Mouse (Mus musculus) heart, embryonic 13.5 days (tissue): ENCODE measurements around the gene Spata31d1a. TPM values are rescaled to one million over a fixed set of nuclear protein-coding genes. Genes with fewer than 3 reads are reported as not detected.

Source experiments
- ATAC-seq: fragments of 200-750 bp; cut with Nextera tagmentation; 2 replicates; pipeline ENCODE4 v1.8.0; 2017; ENCODE audit warnings: moderate TSS enrichment; ENCODE audit not compliant: insufficient number of reproducible peaks, low FRiP score, low TSS enrichment; ENCODE audit errors: extremely low read depth
- H3K27ac ChIP-seq: fragments of 300-500 bp; sonication (generic); replicated peaks from 2 replicates; pipeline ENCODE4 v1.5.1; 2015; ENCODE audit warnings: moderate library complexity, mild to moderate bottlenecking, inconsistent platforms
- H3K27me3 ChIP-seq: fragments of 300-500 bp; sonication (generic); replicated peaks from 2 replicates; pipeline ENCODE4 v1.6.1; 2015; ENCODE audit warnings: mild to moderate bottlenecking, inconsistent platforms
- H3K36me3 ChIP-seq: fragments of 300-500 bp; sonication (generic); 2 replicates; pipeline ENCODE4 v1.6.1; 2015; ENCODE audit warnings: mild to moderate bottlenecking, inconsistent platforms
- H3K4me1 ChIP-seq: fragments of 300-500 bp; sonication (generic); 2 replicates; pipeline ENCODE4 v1.6.1; 2015; ENCODE audit warnings: inconsistent platforms
- H3K4me2 ChIP-seq: fragments of 300-500 bp; sonication (generic); 2 replicates; pipeline ENCODE4 v1.6.1; 2015; ENCODE audit warnings: inconsistent platforms, mild to moderate bottlenecking, moderate library complexity
- H3K4me3 ChIP-seq: fragments of 300-500 bp; sonication (generic); 2 replicates; pipeline ENCODE4 v1.5.1; 2015; ENCODE audit warnings: moderate library complexity, mild to moderate bottlenecking, inconsistent platforms
- H3K9ac ChIP-seq: fragments of 300-500 bp; sonication (generic); 2 replicates; pipeline ENCODE4 v1.6.1; 2015; ENCODE audit warnings: inconsistent platforms, mild to moderate bottlenecking, moderate library complexity
- H3K9me3 ChIP-seq: fragments of 300-500 bp; sonication (generic); 2 replicates; pipeline ENCODE4 v1.6.1; 2016; ENCODE audit warnings: inconsistent platforms
- WGBS: fragments of 180-500 bp; shearing (Covaris S2); methylation state at CpG from one replicate; pipeline ENCODE4 v1.1.7; 2015; ENCODE audit warnings: mixed read lengths; 5-methylcytosine and 5-hydroxymethylcytosine counted together
- polyA plus RNA-seq: library from polyadenylated mRNA; unstranded; fragments of >200 nt; fragmentation: Nextera tagmentation; extraction: Ambion mirVana; gene quantifications from 2 replicates; pipeline ENCODE4 v1.2.1, GENCODE M21; 2015

Gene Spata31d1a
- polyA plus RNA-seq, 1 experiment from 2014 or later = not detected

DNA sequence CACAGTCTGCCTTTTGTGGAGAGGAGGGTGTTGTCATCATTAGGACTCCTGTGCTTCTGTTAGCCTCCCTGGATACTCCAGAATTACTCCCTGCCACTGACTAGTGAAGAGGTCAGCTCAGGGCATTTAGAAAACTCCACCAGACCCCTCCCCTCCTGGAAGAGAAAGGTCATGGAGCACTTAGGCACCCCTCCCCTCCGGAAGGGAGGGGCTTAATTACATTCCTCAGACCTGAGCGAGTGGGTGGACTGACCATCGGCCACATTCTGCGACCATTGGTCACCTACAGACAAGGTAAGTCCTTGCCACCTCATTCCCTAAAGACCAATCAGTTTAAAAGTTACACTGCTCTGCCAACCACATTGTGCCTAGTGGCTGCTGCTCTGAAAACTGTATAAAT lies 30.8 kb downstream of the Spata31d1a start:
- Histone ChIP-seq H3K4me2 (no peak overlapping the region), H3K9me3 (no peaks in the 10 kb centered on the region), H3K4me1 (peaks cover 9% of the 10 kb centered on the region), H3K4me3 (no peak overlapping the region), H3K27ac (no peak overlapping the region), H3K27me3 (peaks cover 14% of the 10 kb centered on the region), H3K9ac (no peak overlapping the region), H3K36me3 (no peaks in the 10 kb centered on the region)
- 39% methylated on average over 4 of the region's 4 CpGs for WGBS
- no peak for ATAC-seq

DNA sequence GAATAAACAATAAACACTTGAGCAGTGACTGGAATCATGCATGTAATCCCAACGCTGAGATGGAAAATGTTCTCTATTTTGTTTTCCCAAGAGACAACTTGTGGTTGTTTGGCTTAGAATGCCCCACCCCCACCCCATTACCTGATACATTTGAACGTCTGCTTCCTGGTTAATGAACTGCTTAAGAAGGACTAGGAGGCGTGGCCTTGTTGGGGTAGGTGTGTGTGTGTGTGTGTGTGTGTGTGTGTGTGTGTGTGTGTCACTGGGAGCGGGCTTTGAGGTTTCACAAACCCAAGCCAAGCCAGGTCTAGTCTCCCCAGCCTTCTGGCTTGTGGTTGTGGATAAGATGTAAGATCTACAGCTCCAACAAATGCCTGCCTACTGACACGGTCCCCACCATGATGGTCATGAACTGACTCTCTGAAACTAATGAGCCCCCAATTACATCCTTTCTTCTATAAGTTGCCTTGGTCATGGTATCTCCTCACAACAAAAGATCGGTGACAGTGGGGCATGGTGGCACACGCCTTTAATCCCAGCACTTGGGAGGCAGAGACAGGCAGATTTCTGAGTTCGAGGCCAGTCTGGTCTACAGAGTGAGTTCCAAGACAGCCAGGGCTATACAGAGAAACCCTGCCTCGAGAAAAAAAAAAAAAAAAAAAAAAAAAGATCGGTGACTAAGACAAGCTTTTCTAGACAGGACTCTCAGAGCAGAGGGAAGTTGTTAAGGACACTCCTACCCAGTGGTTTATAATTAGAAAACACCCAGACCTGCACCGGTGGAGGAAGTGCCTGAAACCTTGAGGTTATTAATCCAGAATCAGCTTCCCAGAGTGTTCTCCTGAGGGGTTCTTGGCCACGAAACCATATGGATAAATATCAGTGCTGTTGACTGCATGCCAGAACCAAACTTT lies 33.6 kb downstream of the Spata31d1a start:
- H3K4me2 ChIP-seq = peak overlapping the region; percentile 85; the same call in 1 of the 2 replicates
- H3K27me3 ChIP-seq = peaks cover 3% of the 10 kb centered on the region
- peak overlapping the region; percentile 84; the same call in 1 of the 2 replicates for H3K4me3 ChIP-seq
- 70% methylated on average over 12 of the region's 12 CpGs for WGBS
- H3K9me3 ChIP-seq = no peaks in the 10 kb centered on the region
- no peak overlapping the region for H3K27ac ChIP-seq
- no peaks in the 10 kb centered on the region for H3K36me3 ChIP-seq
- no peak for ATAC-seq
- H3K4me1 ChIP-seq = peaks cover 18% of the 10 kb centered on the region
- H3K9ac ChIP-seq = no peak overlapping the region

DNA sequence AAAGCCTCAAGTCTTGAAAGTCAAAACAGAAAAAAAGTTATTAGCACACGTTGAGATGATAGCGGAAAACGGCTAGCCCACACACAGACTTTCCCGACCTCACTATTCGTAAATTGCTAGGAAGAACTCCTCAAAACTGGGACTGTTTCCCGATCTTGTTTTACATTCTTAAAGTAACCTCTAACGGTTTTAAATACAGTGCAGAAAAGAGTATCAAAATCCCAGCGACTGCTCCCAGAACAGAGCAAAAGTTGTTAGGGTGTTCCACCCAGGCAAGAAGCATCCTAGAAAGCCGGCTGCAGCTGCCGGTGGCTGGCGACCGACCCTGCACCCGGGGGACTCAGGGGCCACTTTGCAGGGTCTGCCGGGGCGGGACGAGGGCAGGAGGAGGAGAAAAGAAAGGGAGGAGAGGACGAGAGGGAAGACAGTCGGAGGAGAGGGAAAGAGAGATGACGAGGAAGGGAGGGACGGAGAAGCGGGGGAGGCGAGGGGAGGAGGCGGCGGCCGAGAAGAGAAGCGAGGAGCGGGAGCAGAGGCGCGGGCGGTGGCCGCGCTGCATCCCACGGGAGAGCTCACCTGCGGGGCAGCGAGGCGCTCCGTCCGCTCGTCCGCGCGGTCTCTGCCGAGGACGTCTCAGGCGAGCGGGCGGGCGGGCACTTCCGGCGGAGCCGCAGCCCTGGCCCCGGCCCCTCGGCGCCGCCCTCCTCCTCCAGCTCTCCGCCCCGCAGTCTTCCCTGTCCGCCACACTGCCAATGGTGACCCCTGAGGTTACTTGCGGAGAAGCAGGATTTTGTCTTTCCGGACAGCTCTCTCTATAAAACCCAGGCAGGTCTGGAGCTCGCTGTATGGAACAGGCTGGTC lies 34.7 kb downstream of the Spata31d1a start, which contains the start of gene Golm1:
Gene Golm1 (minus strand): TSS at position 661 of the 861 bp plus-strand sequence.
- Histone ChIP-seq H3K4me2 (peak within 1 kb of the TSS; percentile 85), H3K27me3 (no peaks in the 10 kb centered on the region), H3K9ac (peak within 1 kb of the TSS; percentile 86), H3K9me3 (no peaks in the 10 kb centered on the region), H3K36me3 (no peaks in the 10 kb centered on the region), H3K27ac (peak within 1 kb of the TSS; percentile 68), H3K4me3 (peak within 1 kb of the TSS; percentile 84), H3K4me1 (peaks cover 18% of the 10 kb centered on the region)
- under 1% methylated on average over 44 of the region's 61 CpGs for WGBS
- ATAC-seq = peak; percentile 65

- H3K9me3 ChIP-seq = no peaks in the 10 kb centered on the region
- WGBS = 4% methylated on average over 13 of the region's 13 CpGs
- no peak for ATAC-seq
- H3K4me3 ChIP-seq = peak overlapping the region; percentile 84
- H3K27me3 ChIP-seq = no peaks in the 10 kb centered on the region
- peak overlapping the region; percentile 86 for H3K9ac ChIP-seq
- H3K4me2 ChIP-seq = peak overlapping the region; percentile 85
- peak overlapping the region; percentile 68 for H3K27ac ChIP-seq
- H3K4me1 ChIP-seq = peaks cover 18% of the 10 kb centered on the region
- no peaks in the 10 kb centered on the region for H3K36me3 ChIP-seq
Measured at GRCm38 (mm10) chr13:59674761-59675150, 35.4 kb downstream of the Spata31d1a start.

GRCm38 (mm10) chr13:59674215-59674614 lies 35.9 kb downstream of the Spata31d1a start:
- WGBS = 29% methylated on average over 3 of the region's 3 CpGs
- H3K27me3 ChIP-seq = no peaks in the 10 kb centered on the region
- H3K4me3 ChIP-seq = peak overlapping the region; percentile 84
- H3K9ac ChIP-seq = peak overlapping the region; percentile 86
- no peak overlapping the region for H3K27ac ChIP-seq
- H3K9me3 ChIP-seq = no peaks in the 10 kb centered on the region
- H3K4me2 ChIP-seq = peak overlapping the region; percentile 85
- ATAC-seq = no peak
- H3K36me3 ChIP-seq = no peaks in the 10 kb centered on the region
- H3K4me1 ChIP-seq = peaks cover 18% of the 10 kb centered on the region

GRCm38 (mm10) chr13:59673597-59673996 lies 36.5 kb downstream of the Spata31d1a start:
- H3K4me3 ChIP-seq = no peak overlapping the region
- 0 out of 2 replicates have a peak overlapping the region, but pooled peaks have one; percentile 44 for H3K9ac ChIP-seq
- peaks cover 23% of the 10 kb centered on the region for H3K4me1 ChIP-seq
- H3K27ac ChIP-seq = no peak overlapping the region
- no peaks in the 10 kb centered on the region for H3K9me3 ChIP-seq
- H3K4me2 ChIP-seq = peak overlapping the region; percentile 85; the same call in 1 of the 2 replicates
- H3K27me3 ChIP-seq = no peaks in the 10 kb centered on the region
- H3K36me3 ChIP-seq = no peaks in the 10 kb centered on the region
- whole genome bisulfite sequencing = 76% methylated on average over 7 of the region's 7 CpGs
- no peak for ATAC-seq

GRCm38 (mm10) chr13:59672248-59672647 lies 37.9 kb downstream of the Spata31d1a start:
- Histone ChIP-seq H3K9ac (no peak overlapping the region), H3K4me2 (no peak overlapping the region), H3K4me1 (peaks cover 28% of the 10 kb centered on the region), H3K4me3 (no peak overlapping the region), H3K9me3 (no peaks in the 10 kb centered on the region), H3K27ac (no peak overlapping the region), H3K27me3 (no peaks in the 10 kb centered on the region), H3K36me3 (peaks cover 1% of the 10 kb centered on the region; the same call in 1 of the 2 replicates)
- no peak for ATAC-seq
- 70% methylated on average over 6 of the region's 6 CpGs for WGBS

DNA sequence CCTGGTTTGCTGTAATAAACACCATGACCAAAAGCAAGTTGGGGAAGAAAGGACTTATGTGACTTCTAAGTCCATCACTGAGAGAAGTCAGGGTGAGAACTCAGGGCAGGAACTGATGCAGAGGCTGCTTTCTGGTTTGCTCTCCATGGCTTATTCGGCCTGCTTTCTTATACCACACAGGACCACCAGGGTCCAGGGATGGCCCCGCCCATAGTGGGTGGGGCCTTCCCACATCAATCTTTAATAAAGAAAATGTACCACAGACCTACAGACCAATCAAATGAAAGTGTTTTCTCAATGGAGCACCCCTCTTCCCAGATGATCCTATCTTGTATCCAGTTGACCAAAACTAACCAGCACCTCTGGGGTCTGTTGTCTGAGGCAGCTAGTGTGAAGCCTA lies 38.6 kb downstream of the Spata31d1a start:
- Histone ChIP-seq H3K27me3 (no peaks in the 10 kb centered on the region), H3K27ac (no peak overlapping the region), H3K36me3 (peaks cover 6% of the 10 kb centered on the region), H3K4me1 (peaks cover 28% of the 10 kb centered on the region), H3K9ac (no peak overlapping the region), H3K4me2 (no peak overlapping the region), H3K9me3 (no peaks in the 10 kb centered on the region), H3K4me3 (no peak overlapping the region)
- no peak for ATAC-seq
- WGBS = 75% methylated on average over 2 of the region's 2 CpGs

DNA sequence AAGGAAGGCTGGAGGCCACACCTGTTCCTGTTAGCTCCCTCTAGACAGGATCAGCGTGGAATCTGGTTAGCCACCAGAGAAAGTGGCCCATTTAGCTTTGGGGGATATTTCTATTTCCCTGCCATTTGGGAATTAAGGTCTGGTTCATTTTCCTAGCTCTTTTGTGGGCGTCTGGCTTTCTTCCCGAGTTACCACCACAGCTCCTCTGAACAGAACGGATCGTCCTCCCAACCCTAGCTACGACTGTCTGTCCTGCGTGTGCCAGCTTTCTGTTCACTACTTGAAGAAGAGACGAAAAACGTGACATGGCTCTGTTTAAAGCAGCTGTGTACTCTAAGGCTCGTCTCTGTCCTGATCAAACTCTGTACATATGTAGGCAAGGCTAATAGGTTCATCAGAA lies 40.2 kb downstream of the Spata31d1a start:
- no peak overlapping the region for H3K4me2 ChIP-seq
- ATAC-seq = no peak
- WGBS = 87% methylated on average over 10 of the region's 10 CpGs

DNA sequence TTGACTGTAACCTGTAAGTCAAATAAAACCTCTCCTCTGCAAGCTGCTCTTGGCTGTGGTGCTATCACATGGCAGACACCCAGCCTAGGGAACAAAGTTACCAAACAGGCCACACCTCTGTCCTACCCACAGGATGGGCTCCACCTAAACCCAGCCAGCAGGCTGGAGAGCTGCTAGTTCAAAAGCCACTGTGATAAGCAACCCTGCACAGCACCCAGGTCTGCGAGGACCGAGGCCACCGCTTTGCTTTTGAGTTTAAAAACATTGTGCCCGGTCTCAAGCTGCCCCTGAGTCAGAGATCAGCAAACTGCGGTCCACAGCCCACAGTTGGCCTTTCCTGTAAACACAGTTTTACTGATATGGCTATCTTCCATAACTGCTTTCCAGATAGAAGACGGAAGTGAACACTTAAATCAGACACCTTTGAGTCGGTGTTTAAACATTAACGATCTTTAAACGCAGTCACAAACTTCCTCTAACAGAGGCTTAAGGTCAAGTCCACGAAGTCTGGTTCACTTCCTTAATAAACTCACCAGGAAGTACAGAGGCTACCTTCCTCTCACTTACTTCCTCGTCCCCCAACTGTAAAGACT lies 41.5 kb downstream of the Spata31d1a start:
- Histone ChIP-seq H3K9ac (peak overlapping the region; percentile 42; the same call in 1 of the 2 replicates), H3K9me3 (no peaks in the 10 kb centered on the region), H3K27ac (peak overlapping the region; percentile 71), H3K4me3 (no peak overlapping the region), H3K4me1 (peaks cover 18% of the 10 kb centered on the region), H3K36me3 (peaks cover 23% of the 10 kb centered on the region), H3K27me3 (no peaks in the 10 kb centered on the region), H3K4me2 (peak overlapping the region; percentile 39; the same call in 1 of the 2 replicates)
- WGBS = 34% methylated on average over 11 of the region's 11 CpGs
- ATAC-seq = no peak

More for the DNA sequence above, 40.2 kb downstream of the Spata31d1a start:
- H3K4me1 ChIP-seq = peaks cover 28% of the 10 kb centered on the region
- no peaks in the 10 kb centered on the region for H3K27me3 ChIP-seq
- no peak overlapping the region for H3K27ac ChIP-seq
- no peak overlapping the region for H3K9ac ChIP-seq
- no peak overlapping the region for H3K4me3 ChIP-seq
- H3K9me3 ChIP-seq = no peaks in the 10 kb centered on the region
- H3K36me3 ChIP-seq = peaks cover 10% of the 10 kb centered on the region

DNA sequence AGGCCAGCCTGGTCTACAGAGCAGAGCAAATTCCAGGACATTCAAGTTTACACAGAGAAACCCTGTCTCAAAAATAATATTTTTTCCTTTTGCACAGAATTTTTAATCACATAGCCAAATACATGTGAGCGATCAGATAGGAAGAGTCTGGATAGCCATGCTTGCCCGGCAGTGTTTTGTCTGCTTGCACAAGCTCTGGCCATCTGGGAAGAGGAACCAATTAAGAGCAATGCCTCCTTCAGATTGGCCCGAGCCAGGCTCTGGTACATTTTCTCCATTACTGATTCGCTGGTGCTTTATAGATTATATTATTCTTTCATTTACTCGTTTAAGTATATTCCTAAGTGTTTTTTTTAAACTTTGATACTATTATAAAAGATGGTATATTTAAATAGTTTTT lies 42.4 kb downstream of the Spata31d1a start:
- Histone ChIP-seq H3K36me3 (peaks cover 32% of the 10 kb centered on the region), H3K4me2 (no peak overlapping the region), H3K9me3 (no peaks in the 10 kb centered on the region), H3K4me1 (peaks cover 14% of the 10 kb centered on the region), H3K27ac (no peak overlapping the region), H3K9ac (no peak overlapping the region), H3K27me3 (no peaks in the 10 kb centered on the region), H3K4me3 (no peak overlapping the region)
- ATAC-seq = no peak
- WGBS = 85% methylated on average over 5 of the region's 5 CpGs
